Mouse (Mus musculus) gastrocnemius, adult 8-10 months (tissue): ENCODE measurements around the gene Gm2663. TPM values are rescaled to one million over a fixed set of nuclear protein-coding genes. Genes with fewer than 3 reads are reported as not detected.

Experiments used
- total RNA-seq, 4 experiments: library from RNA; stranded (reverse); gene quantifications; 2 replicates each; pipeline ENCODE4 v1.2.4; 2022

Gm2663 gene
- total RNA-seq, 4 experiments from 2014 or later, result not detected

Other genes with a start within 250 kb of the Gm2663 start
- gene Moxd2, start 112.0 kb downstream of the Gm2663 start, total RNA-seq, result not detected
- not detected for gene Prss58, start 99.1 kb downstream of the Gm2663 start, total RNA-seq
- not detected for gene 1700074P13Rik, start 58.9 kb downstream of the Gm2663 start, total RNA-seq
- gene Gm4744, start 47.6 kb downstream of the Gm2663 start, total RNA-seq, result not detected
- gene 1810009J06Rik, start 34.7 kb downstream of the Gm2663 start, total RNA-seq, result not detected
- gene 2210010C04Rik, start 36.0 kb upstream of the Gm2663 start, total RNA-seq, result not detected